Mouse (Mus musculus) liver, adult 2 months (tissue): ENCODE measurements around the gene Slc16a14. TPM values are rescaled to one million over a fixed set of nuclear protein-coding genes. Genes with fewer than 3 reads are reported as not detected.
"Not testable (repeated sequence)": the region's sequence is repeated elsewhere in the genome, so short reads cannot be mapped to it uniquely, and the experiment has no call there.

Source experiments
- DNase-seq: peaks from one replicate; pipeline ENCODE4 v3.0.0-alpha.2; 2011; ENCODE audit warnings: low read depth, low spot score; ENCODE audit errors: extremely low read depth
- H3K27ac ChIP-seq: fragments of 200-500 bp; replicated peaks from 2 replicates; pipeline ENCODE4 v1.5.1; 2012; ENCODE audit warnings: low read depth, mild to moderate bottlenecking, control low read depth, inconsistent platforms, low read length; ENCODE audit not compliant: insufficient read depth
- H3K27me3 ChIP-seq: fragments of 200-500 bp; 2 replicates; pipeline ENCODE4 v1.6.1; 2012; ENCODE audit warnings: mild to moderate bottlenecking, moderate library complexity, low read length, inconsistent platforms; ENCODE audit not compliant: control insufficient read depth, insufficient read depth
- H3K36me3 ChIP-seq: fragments of 200-500 bp; 2 replicates; pipeline ENCODE4 v1.6.1; 2012; ENCODE audit warnings: low read length, inconsistent platforms; ENCODE audit not compliant: control insufficient read depth, insufficient read depth
- H3K4me1 ChIP-seq: fragments of 200-500 bp; 2 replicates; pipeline ENCODE4 v1.6.1; 2011; ENCODE audit warnings: low read length; ENCODE audit not compliant: control insufficient read depth, insufficient read depth
- H3K4me3 ChIP-seq: fragments of 200-500 bp; 2 replicates; pipeline ENCODE4 v1.5.1; 2011; ENCODE audit warnings: low read depth, mild to moderate bottlenecking, control low read depth, low read length, moderate library complexity; ENCODE audit not compliant: insufficient read depth
- H3K79me2 ChIP-seq: fragments of 200-500 bp; 2 replicates; pipeline ENCODE4 v1.6.1; 2012; ENCODE audit warnings: inconsistent platforms, mild to moderate bottlenecking, low read length, moderate library complexity; ENCODE audit not compliant: control insufficient read depth, insufficient read depth
- H3K9ac ChIP-seq: fragments of 200-500 bp; 2 replicates; pipeline ENCODE4 v1.6.1; 2012; ENCODE audit warnings: low read depth, mild to moderate bottlenecking, control low read depth, inconsistent platforms, low read length
- CTCF ChIP-seq: fragments of 200-500 bp; IDR thresholded peaks from 2 replicates; pipeline ENCODE4 v1.5.1; 2011; ENCODE audit warnings: low read depth, low read length, control low read depth
- POLR2A ChIP-seq: fragments of 200-500 bp; IDR thresholded peaks from 2 replicates; pipeline ENCODE4 v1.6.1; 2011; ENCODE audit warnings: low read length, control low read depth; ENCODE audit not compliant: insufficient read depth; ENCODE audit errors: extremely low read depth
- WGBS: fragments of 180-500 bp; shearing (Covaris S2); methylation state at CpG from one replicate; pipeline ENCODE4 v1.1.7; 2018; 5-methylcytosine and 5-hydroxymethylcytosine counted together
- polyA plus RNA-seq: library from polyadenylated mRNA; depleted of rRNA; stranded (reverse); fragments of >200 nt; gene quantifications from 2 replicates; pipeline ENCODE4 v1.2.3, GENCODE M21; 2012; rRNA removed
- total RNA-seq: library from RNA; depleted of rRNA; stranded (reverse); fragments of >200 nt; gene quantifications from 2 replicates; pipeline ENCODE4 v1.2.3, GENCODE M21; 2014; rRNA removed

Gene Slc16a14
- total RNA-seq (not detected in 2 replicates), polyA plus RNA-seq (not detected in 2 replicates)

DNA sequence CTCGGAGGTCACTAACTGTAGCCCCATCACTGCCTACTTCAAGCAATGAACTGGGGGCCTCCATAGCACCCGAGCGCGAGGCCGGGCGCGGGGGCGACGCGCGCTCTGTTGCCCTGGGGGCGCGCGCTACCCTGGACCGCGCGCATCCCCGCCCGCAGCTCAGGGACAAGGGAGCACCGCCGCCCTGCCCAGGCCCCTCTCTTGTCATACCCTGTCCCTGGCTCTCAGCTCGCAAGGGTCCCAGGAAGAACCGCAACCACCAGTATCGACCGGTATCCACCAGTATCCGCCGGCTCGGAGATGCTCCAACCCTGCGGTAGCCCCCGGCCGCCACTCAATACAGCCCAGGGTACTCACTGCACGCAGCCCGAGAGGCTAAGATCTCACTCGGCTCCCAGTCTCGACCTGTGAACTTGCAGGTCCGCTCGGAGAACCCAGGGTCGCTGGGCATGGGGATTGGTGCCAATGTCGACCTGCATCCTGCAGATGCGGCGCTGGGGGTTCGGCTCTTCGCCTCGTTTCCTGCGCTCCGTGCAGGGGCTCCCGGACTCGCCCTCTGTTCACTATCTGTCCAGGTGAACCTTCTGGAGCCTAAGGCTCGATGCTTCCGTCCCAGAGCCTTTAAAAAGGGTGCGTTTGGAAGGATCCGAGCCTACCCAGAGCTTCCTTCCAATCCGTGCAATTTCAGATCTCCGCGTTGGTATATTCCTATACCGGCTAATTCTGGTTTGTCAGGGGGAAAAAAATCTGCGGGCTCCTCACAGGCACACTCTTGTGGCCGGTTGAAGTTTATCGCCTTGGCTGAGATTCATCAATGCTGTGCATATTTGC lies at the start of gene Slc16a14:
Slc16a14 (minus strand) TSS at position 632 of the 831 bp plus-strand sequence.
- Histone ChIP-seq H3K4me3 (peak within 1 kb of the TSS; percentile 5; the same call in 1 of the 2 replicates), H3K36me3 (no peaks in the 10 kb centered on the region), H3K27ac (no peak within 1 kb of the TSS), H3K4me1 (no peaks in the 10 kb centered on the region), H3K27me3 (peaks cover 10% of the 10 kb centered on the region; the same call in 1 of the 2 replicates), H3K79me2 (no peaks in the 10 kb centered on the region), H3K9ac (no peak within 1 kb of the TSS)
- DNase-seq, result no peak
- no peak for TF ChIP-seq CTCF
- no peak for TF ChIP-seq POLR2A
- 1% methylated on average over 59 of the region's 59 CpGs for WGBS

DNA sequence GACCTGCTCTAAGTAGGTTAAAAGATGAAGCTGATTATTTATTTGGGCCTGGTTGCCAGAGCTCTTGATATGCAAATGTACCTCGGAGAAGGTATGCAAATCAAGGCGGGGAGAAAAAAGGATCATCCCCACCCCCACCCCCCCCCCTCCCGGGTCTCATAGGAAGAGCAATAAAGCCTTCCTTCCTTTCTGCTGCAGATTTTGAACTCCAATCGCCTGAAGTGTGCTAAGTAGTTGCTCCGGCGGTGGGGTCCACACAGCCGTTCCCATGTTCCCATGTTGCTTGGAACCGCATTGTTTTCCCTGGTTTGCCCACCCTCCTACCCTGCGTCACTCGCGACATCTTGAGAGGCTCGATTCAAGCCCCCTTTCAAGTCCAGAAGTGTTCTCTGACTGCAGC lies 26.8 kb upstream of the Slc16a14 start:
- not testable (repeated sequence) for H3K4me3 ChIP-seq, H3K27me3 ChIP-seq, H3K4me1 ChIP-seq, H3K27ac ChIP-seq, H3K9ac ChIP-seq, H3K36me3 ChIP-seq, H3K79me2 ChIP-seq, DNase-seq
- 19% methylated on average over 12 of the region's 12 CpGs for WGBS

DNA sequence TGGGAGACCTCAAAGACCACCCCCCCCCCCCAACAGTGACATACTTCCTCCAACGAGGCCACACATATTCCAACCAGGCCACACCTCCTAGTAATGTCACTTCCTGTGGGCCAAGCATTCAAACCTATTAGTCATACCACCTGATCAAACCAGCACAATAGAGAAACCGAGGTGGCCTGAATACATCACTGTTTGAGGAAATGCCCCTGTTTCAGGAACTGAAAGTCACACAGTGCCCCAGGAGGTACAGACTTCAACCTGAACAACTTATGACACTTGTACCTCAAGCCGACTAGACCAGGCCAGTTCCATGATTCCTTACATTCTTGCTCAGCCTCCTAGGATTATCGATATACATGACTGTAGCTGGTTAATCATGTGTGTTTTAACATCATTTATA lies 22.8 kb upstream of the Slc16a14 start:
- H3K9ac ChIP-seq, H3K4me1 ChIP-seq, H3K36me3 ChIP-seq, H3K4me3 ChIP-seq, H3K27ac ChIP-seq, H3K79me2 ChIP-seq, H3K27me3 ChIP-seq, DNase-seq: not testable (repeated sequence)
- 85% methylated on average over 4 of the region's 4 CpGs for WGBS

DNA sequence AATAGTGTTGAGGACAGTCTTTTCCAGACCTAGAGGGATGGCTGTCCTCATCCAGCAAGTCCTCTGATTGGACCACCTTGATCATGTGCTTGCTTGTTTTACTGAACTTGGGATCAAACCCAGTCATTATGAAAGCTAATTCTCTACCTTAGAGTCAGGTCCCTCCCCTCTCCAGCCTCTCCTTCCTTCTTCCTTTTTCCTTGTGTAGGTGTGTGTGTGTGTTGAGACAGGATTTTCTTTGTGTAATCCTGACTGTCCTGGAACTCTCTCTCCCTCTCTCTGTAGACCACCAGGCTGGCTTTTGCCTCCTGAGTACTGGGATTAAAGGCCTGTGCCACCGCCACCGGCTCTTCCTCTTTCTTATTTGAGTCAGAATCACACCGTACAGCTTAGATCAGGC lies 21.8 kb upstream of the Slc16a14 start:
- H3K79me2 ChIP-seq, DNase-seq, H3K27ac ChIP-seq, H3K36me3 ChIP-seq, H3K9ac ChIP-seq, H3K4me1 ChIP-seq, H3K27me3 ChIP-seq, H3K4me3 ChIP-seq: not testable (repeated sequence)
- WGBS, result 88% methylated on average over 3 of the region's 3 CpGs

- H3K4me3 ChIP-seq, result no peak overlapping the region
- no peak overlapping the region for H3K9ac ChIP-seq
- H3K27ac ChIP-seq, result no peak overlapping the region
- no peaks in the 10 kb centered on the region for H3K79me2 ChIP-seq
- WGBS, result 81% methylated on average over 10 of the region's 10 CpGs
- no peaks in the 10 kb centered on the region for H3K4me1 ChIP-seq
- no peaks in the 10 kb centered on the region for H3K36me3 ChIP-seq
- H3K27me3 ChIP-seq, result no peaks in the 10 kb centered on the region
- TF ChIP-seq POLR2A, result no peak
- no peak for TF ChIP-seq CTCF
- no peak for DNase-seq
Measured at GRCm38 (mm10) chr1:84952456-84953181, 17.7 kb upstream of the Slc16a14 start.

GRCm38 (mm10) chr1:84951566-84951965 lies 16.6 kb upstream of the Slc16a14 start:
- Histone ChIP-seq H3K9ac (no peak overlapping the region), H3K4me1 (no peaks in the 10 kb centered on the region), H3K27ac (no peak overlapping the region), H3K79me2 (no peaks in the 10 kb centered on the region), H3K27me3 (no peaks in the 10 kb centered on the region), H3K4me3 (no peak overlapping the region), H3K36me3 (no peaks in the 10 kb centered on the region)
- no peak for TF ChIP-seq CTCF
- TF ChIP-seq POLR2A, result no peak
- no peak for DNase-seq
- 84% methylated on average over 3 of the region's 3 CpGs for WGBS
